Mouse (Mus musculus) spleen, postnatal 36 days (tissue): ENCODE data around the gene Arl4a.

Source experiments
- DNase-seq, 2 experiments: peaks; one replicate each; pipeline ENCODE4 v3.0.0; 2022; ENCODE audit warnings: low spot score in 2 of 2, mixed read lengths in 1 of 2

Gene Arl4a

GRCm38 (mm10) chr12:40037876-40038463 lies at the start of gene Arl4a:
Arl4a (minus strand) TSS chr12:40038025.
- peak; percentile 90 to 93 for DNase-seq

- DNase-seq: no peak
Measured at GRCm38 (mm10) chr12:40085731-40086322, 48.0 kb upstream of the Arl4a start.

GRCm38 (mm10) chr12:40082453-40083238 lies 44.8 kb upstream of the Arl4a start:
- DNase-seq: peak in 1 of 2 experiments; percentile 5

GRCm38 (mm10) chr12:40082048-40082447 lies 44.2 kb upstream of the Arl4a start:
- no peak for DNase-seq

- DNase-seq: no peak
Measured at GRCm38 (mm10) chr12:40073660-40074059, 35.8 kb upstream of the Arl4a start.

- no peak for DNase-seq
Measured at GRCm38 (mm10) chr12:40047024-40047423, 9.2 kb upstream of the Arl4a start.

GRCm38 (mm10) chr12:40043816-40044585 lies 6.2 kb upstream of the Arl4a start:
- no peak for DNase-seq

- DNase-seq: peak; percentile 60 to 63
Measured at GRCm38 (mm10) chr12:40040067-40040466, 2.2 kb upstream of the Arl4a start.

GRCm38 (mm10) chr12:40037226-40037813 lies 505 bp downstream of the Arl4a start:
- peak; percentile 99 for DNase-seq

- DNase-seq: peak in 1 of 2 experiments; percentile 31
Measured at GRCm38 (mm10) chr12:40036666-40037065, 1.2 kb downstream of the Arl4a start.

- DNase-seq: no peak
Measured at GRCm38 (mm10) chr12:40035506-40035905, 2.3 kb downstream of the Arl4a start.

- DNase-seq: no peak
Measured at GRCm38 (mm10) chr12:40029201-40029600, 8.6 kb downstream of the Arl4a start.

GRCm38 (mm10) chr12:40027846-40028245 lies 10.0 kb downstream of the Arl4a start:
- DNase-seq: no peak

GRCm38 (mm10) chr12:40027444-40027843 lies 10.4 kb downstream of the Arl4a start:
- peak; percentile 22 to 56 for DNase-seq

- DNase-seq: no peak
Measured at GRCm38 (mm10) chr12:40023918-40024317, 13.9 kb downstream of the Arl4a start.

GRCm38 (mm10) chr12:40023014-40023642 lies 14.7 kb downstream of the Arl4a start:
- no peak for DNase-seq

GRCm38 (mm10) chr12:40022344-40022743 lies 15.5 kb downstream of the Arl4a start:
- DNase-seq: no peak

GRCm38 (mm10) chr12:40017955-40018505 lies 19.8 kb downstream of the Arl4a start:
- no peak for DNase-seq

GRCm38 (mm10) chr12:40016648-40017460 lies 21.0 kb downstream of the Arl4a start:
- peak; percentile 65 to 66 for DNase-seq

- no peak for DNase-seq
Measured at GRCm38 (mm10) chr12:40016068-40016467, 21.8 kb downstream of the Arl4a start.
